Mouse (Mus musculus) left cerebral cortex, adult 2 months (tissue): ENCODE data around the gene Npr3. TPM values are rescaled to one million over a fixed set of nuclear protein-coding genes. Genes with fewer than 3 reads are reported as not detected.

Experiments
- DNase-seq, 2 experiments: peaks; one replicate each; pipeline ENCODE4 v3.0.0; 2021 to 2022; ENCODE audit warnings: low spot score in 2 of 2, mixed read lengths in 1 of 2; ENCODE audit errors: extremely low spot score in 1 of 2
- H3K27ac ChIP-seq: fragments of 200-600 bp; 2 replicates; pipeline ENCODE4 v1.8.1; 2022
- H3K4me3 ChIP-seq: fragments of 200-600 bp; 2 replicates; pipeline ENCODE4 v1.8.1; 2022
- CTCF ChIP-seq: fragments of 200-600 bp; IDR thresholded peaks from 2 replicates; pipeline ENCODE4 v1.8.1; 2022; ENCODE audit warnings: antibody characterized with exemption, mild to moderate bottlenecking, moderate library complexity
- intact Hi-C: fragments of 180-260 bp; cut with DNase I; formaldehyde crosslinking; loops from one replicate; pipeline ENCODE4 v1.15.1; 2025
- long read RNA-seq, 2 experiments: library from polyadenylated mRNA; stranded (forward); transcript quantifications; one replicate each; pipeline ENCODE4 v2.0.0; 2021; ENCODE audit warnings: borderline mapping rate in 2 of 2
- total RNA-seq, 2 experiments: library from RNA; stranded (reverse); gene quantifications; 2 replicates each; pipeline ENCODE4 v1.2.3; 2021

The Npr3 gene
- 10 to 100 TPM; 14.7 to 17.0 TPM for total RNA-seq
- long read RNA-seq, experiment 1, full-length matches to known transcripts = 7 of 11 reads
- long read RNA-seq, experiment 1, partial matches to known transcripts = 0 of 11 reads
- long read RNA-seq, experiment 1, other reads (novel, unspliced or antisense) = 4 of 11 reads
- long read RNA-seq, experiment 2, full-length matches to known transcripts = 3 of 6 reads
- long read RNA-seq, experiment 2, partial matches to known transcripts = 0 of 6 reads
- long read RNA-seq, experiment 2, other reads (novel, unspliced or antisense) = 3 of 6 reads

GRCm38 (mm10) chr15:11906571-11907531 lies at the start of gene Npr3:
Gene Npr3 (minus strand): TSS chr15:11907287.
- peak within 1 kb of the TSS; percentile 45; the same call in 1 of the 2 replicates for H3K27ac ChIP-seq
- peak in 1 of 2 experiments; percentile 50 for DNase-seq
- TF ChIP-seq CTCF = peak; percentile 58

GRCm38 (mm10) chr15:11956129-11956528 lies 49.0 kb upstream of the Npr3 start:
- no peak for DNase-seq
- TF ChIP-seq CTCF = no peak
- intact Hi-C loops = no loop called here
- no peak overlapping the region for H3K4me3 ChIP-seq
- H3K27ac ChIP-seq = no peak overlapping the region

More at GRCm38 (mm10) chr15:11906571-11907531, at the start of gene Npr3:
- H3K4me3 ChIP-seq = peak within 1 kb of the TSS; percentile 58
- intact Hi-C loops = loop anchor here (2.0 kb wide), 3 partner anchors 44 to 500 kb away; no protein-coding TSS in a partner anchor

GRCm38 (mm10) chr15:11954190-11954589 lies 47.1 kb upstream of the Npr3 start:
- DNase-seq = no peak
- Histone ChIP-seq H3K27ac (no peak overlapping the region), H3K4me3 (no peak overlapping the region)
- TF ChIP-seq CTCF = no peak
- intact Hi-C loops = no loop called here

- TF ChIP-seq CTCF = no peak
- intact Hi-C loops = no loop called here
- Histone ChIP-seq H3K27ac (no peak overlapping the region), H3K4me3 (no peak overlapping the region)
- no peak for DNase-seq
Measured at GRCm38 (mm10) chr15:11952159-11952558, 45.1 kb upstream of the Npr3 start.

GRCm38 (mm10) chr15:11951181-11951580 lies 44.1 kb upstream of the Npr3 start:
- H3K27ac ChIP-seq = no peak overlapping the region
- no peak for TF ChIP-seq CTCF
- no peak for DNase-seq
- H3K4me3 ChIP-seq = no peak overlapping the region
- intact Hi-C loops = no loop called here

GRCm38 (mm10) chr15:11950144-11950543 lies 43.1 kb upstream of the Npr3 start:
- intact Hi-C loops = no loop called here
- no peak for TF ChIP-seq CTCF
- DNase-seq = no peak

GRCm38 (mm10) chr15:11949490-11949889 lies 42.4 kb upstream of the Npr3 start:
- Histone ChIP-seq H3K4me3 (no peak overlapping the region), H3K27ac (no peak overlapping the region)
- no peak for TF ChIP-seq CTCF
- intact Hi-C loops = no loop called here
- DNase-seq = no peak

More at GRCm38 (mm10) chr15:11950144-11950543, 43.1 kb upstream of the Npr3 start:
- Histone ChIP-seq H3K4me3 (no peak overlapping the region), H3K27ac (no peak overlapping the region)

- Histone ChIP-seq H3K4me3 (no peak overlapping the region), H3K27ac (no peak overlapping the region)
- TF ChIP-seq CTCF = no peak
- DNase-seq = no peak
- intact Hi-C loops = no loop called here
Measured at GRCm38 (mm10) chr15:11940855-11941254, 33.8 kb upstream of the Npr3 start.

- intact Hi-C loops = no loop called here
- DNase-seq = no peak
- Histone ChIP-seq H3K27ac (no peak overlapping the region), H3K4me3 (no peak overlapping the region)
- no peak for TF ChIP-seq CTCF
Measured at GRCm38 (mm10) chr15:11927742-11928141, 20.7 kb upstream of the Npr3 start.

GRCm38 (mm10) chr15:11914101-11914500 lies 7.0 kb upstream of the Npr3 start:
- intact Hi-C loops = loop anchor here (5.0 kb wide), 1 partner anchor 53 kb away; no protein-coding TSS in a partner anchor
- no peak for TF ChIP-seq CTCF
- Histone ChIP-seq H3K4me3 (no peak overlapping the region), H3K27ac (no peak overlapping the region)
- DNase-seq = no peak

GRCm38 (mm10) chr15:11909875-11910274 lies 2.8 kb upstream of the Npr3 start:
- intact Hi-C loops = loop anchor here (1.0 to 5.0 kb wide), 2 partner anchors 57 to 157 kb away; no protein-coding TSS in a partner anchor
- no peak for DNase-seq
- H3K4me3 ChIP-seq = no peak overlapping the region
- no peak overlapping the region for H3K27ac ChIP-seq
- peak; percentile 71 for TF ChIP-seq CTCF

- Histone ChIP-seq H3K27ac (no peak overlapping the region), H3K4me3 (no peak overlapping the region)
- intact Hi-C loops = no loop called here
- no peak for TF ChIP-seq CTCF
- no peak for DNase-seq
Measured at GRCm38 (mm10) chr15:11908166-11908565, 1.1 kb upstream of the Npr3 start.
